Mouse (Mus musculus) brain, embryonic 18.5 days (tissue): ENCODE data around the gene Ddhd1.
"Not testable (repeated sequence)": the region's sequence is repeated elsewhere in the genome, so short reads cannot be mapped to it uniquely, and the experiment has no call there.

ENCODE experiments used
- DNase-seq: peaks from one replicate; pipeline ENCODE4 v3.0.0-alpha.2; 2012; ENCODE audit warnings: low read depth, low spot score

The Ddhd1 gene

GRCm38 (mm10) chr14:45580923-45581827, 76.8 kb downstream of the Ddhd1 start:
- DNase-seq: not testable (repeated sequence)

- no peak for DNase-seq
Measured at GRCm38 (mm10) chr14:45566066-45566937, 91.6 kb downstream of the Ddhd1 start.

- DNase-seq: no peak
Measured at GRCm38 (mm10) chr14:45565216-45566065, 92.5 kb downstream of the Ddhd1 start.

GRCm38 (mm10) chr14:45563577-45563976, 94.4 kb downstream of the Ddhd1 start:
- DNase-seq: no peak

GRCm38 (mm10) chr14:45561681-45562080, 96.3 kb downstream of the Ddhd1 start:
- DNase-seq: no peak

- DNase-seq: no peak
Measured at GRCm38 (mm10) chr14:45559018-45559417, 98.9 kb downstream of the Ddhd1 start.

- DNase-seq: no peak
Measured at GRCm38 (mm10) chr14:45554336-45554735, 103.6 kb downstream of the Ddhd1 start.

GRCm38 (mm10) chr14:45553854-45554253, 104.1 kb downstream of the Ddhd1 start:
- DNase-seq: no peak

GRCm38 (mm10) chr14:45552431-45552830, 105.5 kb downstream of the Ddhd1 start:
- no peak for DNase-seq

GRCm38 (mm10) chr14:45551121-45551768, 106.7 kb downstream of the Ddhd1 start:
- no peak for DNase-seq

- DNase-seq: no peak
Measured at GRCm38 (mm10) chr14:45550010-45550647, 107.8 kb downstream of the Ddhd1 start.

- no peak for DNase-seq
Measured at GRCm38 (mm10) chr14:45548118-45548517, 109.8 kb downstream of the Ddhd1 start.

GRCm38 (mm10) chr14:45544905-45545304, 113.0 kb downstream of the Ddhd1 start:
- DNase-seq: no peak

- no peak for DNase-seq
Measured at GRCm38 (mm10) chr14:45544026-45544425, 113.9 kb downstream of the Ddhd1 start.

- no peak for DNase-seq
Measured at GRCm38 (mm10) chr14:45539659-45540468, 118.1 kb downstream of the Ddhd1 start.
